Mouse (Mus musculus) hindbrain, postnatal 0 days (tissue): ENCODE measurements around the gene Zscan20. TPM values are rescaled to one million over a fixed set of nuclear protein-coding genes. Genes with fewer than 3 reads are reported as not detected.
"Not testable (repeated sequence)": the region's sequence is repeated elsewhere in the genome, so short reads cannot be mapped to it uniquely, and the experiment has no call there.

Experiments used
- ATAC-seq: fragments of 200-750 bp; cut with Nextera tagmentation; 2 replicates; pipeline ENCODE4 v1.8.0; 2017; ENCODE audit warnings: mild to moderate bottlenecking, moderate TSS enrichment, moderate library complexity
- DNase-seq: peaks from one replicate; pipeline ENCODE4 v3.0.0-alpha.2; 2015; ENCODE audit warnings: low spot score
- H3K27ac ChIP-seq: fragments of 300-500 bp; sonication (generic); 2 replicates; pipeline ENCODE4 v1.5.1; 2014; ENCODE audit warnings: mild to moderate bottlenecking
- H3K27me3 ChIP-seq: fragments of 300-500 bp; sonication (generic); 2 replicates; pipeline ENCODE4 v1.6.1; 2014; ENCODE audit warnings: low read length, mixed read lengths; ENCODE audit not compliant: insufficient read depth
- H3K36me3 ChIP-seq: fragments of 300-500 bp; sonication (generic); 2 replicates; pipeline ENCODE4 v1.6.1; 2014; ENCODE audit warnings: low read length, mixed read lengths; ENCODE audit not compliant: insufficient read depth
- H3K4me1 ChIP-seq: fragments of 300-500 bp; sonication (generic); 2 replicates; pipeline ENCODE4 v1.6.1; 2014; ENCODE audit warnings: antibody characterized with exemption, low read length, mixed read lengths; ENCODE audit not compliant: insufficient read depth
- H3K4me2 ChIP-seq: fragments of 300-500 bp; sonication (generic); 2 replicates; pipeline ENCODE4 v1.6.1; 2014; ENCODE audit warnings: low read depth, mild to moderate bottlenecking, low read length, moderate library complexity, mixed read lengths
- H3K4me3 ChIP-seq: fragments of 300-500 bp; sonication (generic); 2 replicates; pipeline ENCODE4 v1.5.1; 2014; ENCODE audit warnings: low read length
- H3K9ac ChIP-seq: fragments of 300-500 bp; sonication (generic); replicated peaks from 2 replicates; pipeline ENCODE4 v1.6.1; 2014; ENCODE audit warnings: mild to moderate bottlenecking, low read length, moderate library complexity, mixed read lengths
- H3K9me3 ChIP-seq: fragments of 300-500 bp; sonication (generic); 2 replicates; pipeline ENCODE4 v1.6.1; 2016; ENCODE audit warnings: low read length, mixed read lengths
- CTCF ChIP-seq: IDR thresholded peaks from 2 replicates; pipeline ENCODE4 v1.5.1; 2016; ENCODE audit warnings: antibody characterized with exemption, control low read depth, low read depth
- WGBS: fragments of 180-500 bp; shearing (Covaris S2); extraction: QIAGEN DNeasy Blood & Tissue Kit; methylation state at CpG from one replicate; pipeline ENCODE4 v1.1.7; 2014; 5-methylcytosine and 5-hydroxymethylcytosine counted together
- polyA plus RNA-seq: library from polyadenylated mRNA; unstranded; fragments of >200 nt; fragmentation: Nextera tagmentation; extraction: Ambion mirVana; gene quantifications from 2 replicates; pipeline ENCODE4 v1.2.1, GENCODE M21; 2015
- total RNA-seq: library from RNA; depleted of rRNA; stranded (reverse); fragments of >200 nt; gene quantifications from 2 replicates; pipeline ENCODE4 v1.2.3, GENCODE M21; 2014

Gene Zscan20
- total and polyA plus RNA-seq, 2 experiments from 2014 or later: 1.8 to 15.3 TPM

DNA sequence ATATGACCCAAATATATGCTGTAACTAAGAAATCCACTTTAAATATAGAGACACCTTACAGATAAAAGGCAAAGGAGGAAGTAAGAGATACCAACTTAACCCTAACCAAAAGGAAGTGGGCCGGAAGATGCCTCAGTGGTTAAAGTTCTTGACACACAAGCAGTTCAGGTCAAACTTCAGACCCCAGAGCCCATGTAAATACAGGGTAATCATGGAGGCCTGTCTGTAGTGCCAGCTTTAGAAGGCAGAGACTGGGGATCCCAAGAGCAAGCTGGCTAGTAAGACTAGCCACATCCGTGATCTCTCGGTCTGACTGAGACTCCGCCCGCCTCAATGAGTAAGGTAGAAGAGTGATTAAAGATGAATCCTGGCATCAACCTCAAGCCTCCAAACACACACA, 15.8 kb downstream of the Zscan20 start:
- no peak for TF ChIP-seq CTCF
- DNase-seq: no peak
- Histone ChIP-seq H3K9me3 (no peaks in the 10 kb centered on the region), H3K4me3 (no peak overlapping the region), H3K4me2 (no peak overlapping the region), H3K27me3 (no peaks in the 10 kb centered on the region), H3K36me3 (peaks cover 19% of the 10 kb centered on the region), H3K9ac (no peak overlapping the region), H3K4me1 (no peaks in the 10 kb centered on the region), H3K27ac (no peak overlapping the region)
- ATAC-seq: no peak
- WGBS: 95% methylated on average over 5 of the region's 5 CpGs

GRCm38 (mm10) chr4:128593286-128593685, 16.6 kb downstream of the Zscan20 start:
- DNase-seq (no peak), ATAC-seq (no peak)
- Histone ChIP-seq H3K27ac (no peak overlapping the region), H3K4me1 (no peaks in the 10 kb centered on the region), H3K9ac (no peak overlapping the region), H3K36me3 (peaks cover 23% of the 10 kb centered on the region), H3K27me3 (no peaks in the 10 kb centered on the region), H3K4me3 (no peak overlapping the region), H3K4me2 (no peak overlapping the region), H3K9me3 (no peaks in the 10 kb centered on the region)
- WGBS: 98% methylated on average over 4 of the region's 4 CpGs
- TF ChIP-seq CTCF: no peak

- WGBS: 67% methylated on average over 4 of the region's 4 CpGs
- no peak for DNase-seq
- no peak for ATAC-seq
- no peak overlapping the region for H3K9ac ChIP-seq
- H3K27ac ChIP-seq: no peak overlapping the region
- peaks cover 20% of the 10 kb centered on the region for H3K9me3 ChIP-seq
- TF ChIP-seq CTCF: no peak
- peaks cover 19% of the 10 kb centered on the region for H3K36me3 ChIP-seq
- no peak overlapping the region for H3K4me3 ChIP-seq
- no peak overlapping the region for H3K4me2 ChIP-seq
- no peaks in the 10 kb centered on the region for H3K4me1 ChIP-seq
- H3K27me3 ChIP-seq: no peaks in the 10 kb centered on the region
Measured at GRCm38 (mm10) chr4:128579182-128579581, 30.7 kb downstream of the Zscan20 start.

DNA sequence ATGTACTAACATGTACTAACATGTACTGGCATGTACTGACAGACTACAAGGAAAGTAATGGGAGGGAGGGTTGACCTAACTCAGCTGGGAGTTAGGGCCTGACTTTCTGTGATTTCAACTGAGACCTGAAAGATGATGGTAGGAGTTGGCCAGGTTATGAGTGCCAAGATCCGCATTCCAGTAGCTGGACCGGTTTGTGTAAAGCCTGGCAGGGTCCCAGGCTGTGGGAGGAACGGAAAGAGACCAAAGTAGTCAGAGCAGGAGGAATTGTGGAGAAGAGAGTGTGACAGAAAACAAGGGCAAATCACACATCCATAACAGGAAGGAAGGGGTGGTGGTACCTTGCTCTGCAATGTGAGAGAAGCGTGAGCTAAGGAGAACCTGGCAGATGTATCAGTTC, 34.1 kb downstream of the Zscan20 start:
- Histone ChIP-seq H3K9me3 (no peaks in the 10 kb centered on the region), H3K36me3 (peaks cover 7% of the 10 kb centered on the region; the same call in 1 of the 2 replicates), H3K4me3 (no peak overlapping the region), H3K27ac (no peak overlapping the region), H3K9ac (no peak overlapping the region), H3K27me3 (no peaks in the 10 kb centered on the region), H3K4me2 (no peak overlapping the region), H3K4me1 (no peaks in the 10 kb centered on the region)
- 66% methylated on average over 4 of the region's 4 CpGs for WGBS
- no peak for TF ChIP-seq CTCF
- ATAC-seq (no peak), DNase-seq (no peak)

DNA sequence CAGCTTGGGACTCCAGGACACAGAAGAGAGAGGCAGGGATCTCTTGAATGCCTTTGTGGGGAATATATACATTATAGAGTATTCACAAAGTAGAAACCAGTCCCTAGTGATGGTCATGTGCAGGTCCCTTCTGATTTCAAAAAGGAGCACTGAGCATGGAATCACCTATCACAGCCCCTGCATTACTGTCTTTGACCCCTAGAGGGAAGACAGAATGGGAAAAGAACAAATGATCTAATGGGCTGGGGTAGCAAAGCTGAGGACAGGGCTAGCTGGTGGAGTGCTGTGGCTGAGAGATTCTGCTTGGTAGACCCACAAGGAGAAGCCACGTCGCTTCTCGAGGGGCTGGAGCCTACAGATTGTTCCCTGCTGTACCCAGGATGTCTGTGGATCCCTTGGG, 49.6 kb downstream of the Zscan20 start:
- no peak for DNase-seq
- Histone ChIP-seq H3K36me3 (peaks cover 30% of the 10 kb centered on the region), H3K4me1 (no peaks in the 10 kb centered on the region), H3K4me2 (no peak overlapping the region), H3K27ac (no peak overlapping the region), H3K9me3 (no peaks in the 10 kb centered on the region), H3K9ac (no peak overlapping the region), H3K4me3 (no peak overlapping the region), H3K27me3 (no peaks in the 10 kb centered on the region)
- TF ChIP-seq CTCF: peak; percentile 57
- WGBS: 90% methylated on average over 3 of the region's 3 CpGs
- ATAC-seq: no peak

DNA sequence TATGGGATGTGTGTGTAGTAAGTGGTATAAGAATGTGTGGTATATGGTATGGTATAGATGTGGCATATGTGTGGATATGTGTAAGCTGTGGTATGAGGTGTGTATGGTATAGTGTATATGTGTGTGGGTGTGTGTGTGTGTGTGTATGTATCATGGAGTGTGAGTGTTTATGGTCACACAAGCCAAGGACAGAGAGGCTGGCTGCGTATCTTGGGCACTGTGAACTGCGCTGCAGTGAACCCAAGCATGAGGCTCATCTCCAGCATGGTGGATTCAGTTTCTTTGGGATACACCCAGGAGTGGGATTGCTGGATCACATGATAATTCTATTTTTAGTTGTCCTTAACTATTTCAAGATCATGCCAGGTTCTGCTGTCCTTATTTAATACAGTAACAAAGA, 55.7 kb downstream of the Zscan20 start:
- Histone ChIP-seq H3K9ac (no peak overlapping the region), H3K4me3 (no peak overlapping the region), H3K9me3 (no peaks in the 10 kb centered on the region), H3K4me1 (no peaks in the 10 kb centered on the region), H3K27ac (no peak overlapping the region), H3K27me3 (no peaks in the 10 kb centered on the region), H3K4me2 (no peak overlapping the region), H3K36me3 (peaks cover 37% of the 10 kb centered on the region)
- DNase-seq (no peak), ATAC-seq (no peak)
- no peak for TF ChIP-seq CTCF
- 100% methylated on average over 2 of the region's 2 CpGs for WGBS

- no peak overlapping the region for H3K9ac ChIP-seq
- H3K27ac ChIP-seq: no peak overlapping the region
- ATAC-seq (no peak), DNase-seq (no peak)
- H3K9me3 ChIP-seq: no peaks in the 10 kb centered on the region
- WGBS: 87% methylated on average over 6 of the region's 6 CpGs
- no peak overlapping the region for H3K4me2 ChIP-seq
- no peaks in the 10 kb centered on the region for H3K27me3 ChIP-seq
- H3K4me3 ChIP-seq: no peak overlapping the region
- no peaks in the 10 kb centered on the region for H3K4me1 ChIP-seq
- H3K36me3 ChIP-seq: peaks cover 35% of the 10 kb centered on the region
- TF ChIP-seq CTCF: no peak
Measured at GRCm38 (mm10) chr4:128550756-128551155, 59.1 kb downstream of the Zscan20 start.

GRCm38 (mm10) chr4:128543956-128544486, 65.9 kb downstream of the Zscan20 start:
- not testable (repeated sequence) for ATAC-seq, H3K4me1 ChIP-seq, DNase-seq, H3K9ac ChIP-seq, H3K9me3 ChIP-seq, H3K4me3 ChIP-seq, H3K4me2 ChIP-seq, H3K27ac ChIP-seq, H3K27me3 ChIP-seq
- H3K36me3 ChIP-seq: peaks cover 28% of the 10 kb centered on the region
- WGBS: 87% methylated on average over 2 of the region's 2 CpGs
